Mouse (Mus musculus) liver, embryonic 12.5 days (tissue): ENCODE results near the gene Fbxo6. TPM values are rescaled to one million over a fixed set of nuclear protein-coding genes. Genes with fewer than 3 reads are reported as not detected.

ENCODE experiments used
- ATAC-seq: fragments of 200-750 bp; cut with Nextera tagmentation; 2 replicates; pipeline ENCODE4 v1.8.0; 2017; ENCODE audit warnings: moderate number of reproducible peaks, mild to moderate bottlenecking, moderate library complexity
- H3K27ac ChIP-seq: fragments of 300-500 bp; sonication (generic); 2 replicates; pipeline ENCODE4 v1.5.1; 2016; ENCODE audit warnings: mild to moderate bottlenecking
- H3K27me3 ChIP-seq: fragments of 300-500 bp; sonication (generic); replicated peaks from 2 replicates; pipeline ENCODE4 v1.6.1; 2016; ENCODE audit warnings: mild to moderate bottlenecking, moderate library complexity
- H3K36me3 ChIP-seq: fragments of 300-500 bp; sonication (generic); 2 replicates; pipeline ENCODE4 v1.6.1; 2016; ENCODE audit warnings: mild to moderate bottlenecking, moderate library complexity
- H3K4me1 ChIP-seq: fragments of 300-500 bp; sonication (generic); 2 replicates; pipeline ENCODE4 v1.6.1; 2016
- H3K4me2 ChIP-seq: fragments of 300-500 bp; sonication (generic); 2 replicates; pipeline ENCODE4 v1.6.1; 2016; ENCODE audit warnings: mild to moderate bottlenecking, moderate library complexity
- H3K4me3 ChIP-seq: fragments of 300-500 bp; sonication (generic); 2 replicates; pipeline ENCODE4 v1.5.1; 2016; ENCODE audit warnings: mild to moderate bottlenecking, moderate library complexity
- H3K9ac ChIP-seq: fragments of 300-500 bp; sonication (generic); 2 replicates; pipeline ENCODE4 v1.6.1; 2016; ENCODE audit warnings: mild to moderate bottlenecking, moderate library complexity
- H3K9me3 ChIP-seq: fragments of 300-500 bp; sonication (generic); replicated peaks from 2 replicates; pipeline ENCODE4 v1.6.1; 2016; ENCODE audit warnings: mild to moderate bottlenecking, moderate library complexity
- WGBS: fragments of 180-500 bp; shearing (Covaris S2); methylation state at CpG from one replicate; pipeline ENCODE4 v1.1.7; 2016; ENCODE audit not compliant: insufficient replicate concordance; 5-methylcytosine and 5-hydroxymethylcytosine counted together
- polyA plus RNA-seq: library from polyadenylated mRNA; unstranded; fragments of >200 nt; fragmentation: Nextera tagmentation; extraction: Ambion mirVana; gene quantifications from 2 replicates; pipeline ENCODE4 v1.2.1, GENCODE M21; 2016

Gene Fbxo6
- polyA plus RNA-seq, 1 experiment from 2014 or later = 28.7 TPM

DNA sequence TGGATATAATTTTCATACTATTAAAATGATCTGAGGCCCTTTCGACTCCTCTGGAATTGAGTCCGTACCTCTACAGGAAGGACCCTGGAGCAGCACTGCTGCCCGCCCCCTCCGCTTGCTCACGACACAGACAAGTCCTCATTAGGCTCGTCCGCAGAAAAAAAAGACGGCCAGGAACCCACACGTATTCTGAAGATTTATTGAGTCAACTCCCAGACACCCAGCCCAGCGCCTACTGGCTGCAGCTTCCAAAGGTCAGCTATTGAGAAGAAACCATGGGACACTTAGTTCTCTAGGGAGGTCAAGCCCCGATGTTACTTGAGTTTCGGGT lies 12.2 kb downstream of the Fbxo6 start:
- Histone ChIP-seq H3K9me3 (no peaks in the 10 kb centered on the region), H3K4me1 (peaks cover 16% of the 10 kb centered on the region), H3K4me2 (peak overlapping the region; percentile 87), H3K36me3 (peaks cover 6% of the 10 kb centered on the region), H3K9ac (peak overlapping the region; percentile 69), H3K27me3 (peaks cover 39% of the 10 kb centered on the region), H3K27ac (peak overlapping the region; percentile 75; the same call in 1 of the 2 replicates), H3K4me3 (peak overlapping the region; percentile 73)
- under 1% methylated on average over 12 of the region's 12 CpGs for WGBS
- peak; percentile 8 for ATAC-seq

- peaks cover 58% of the 10 kb centered on the region for H3K27me3 ChIP-seq
- no peaks in the 10 kb centered on the region for H3K36me3 ChIP-seq
- H3K4me2 ChIP-seq = no peak overlapping the region
- H3K9ac ChIP-seq = no peak overlapping the region
- no peak overlapping the region for H3K4me3 ChIP-seq
- no peak for ATAC-seq
- H3K27ac ChIP-seq = no peak overlapping the region
- 54% methylated on average over 8 of the region's 8 CpGs for WGBS
- peaks cover 16% of the 10 kb centered on the region for H3K4me1 ChIP-seq
- H3K9me3 ChIP-seq = no peaks in the 10 kb centered on the region
Observed at GRCm38 (mm10) chr4:148137503-148137902, 14.4 kb downstream of the Fbxo6 start.

- Histone ChIP-seq H3K27ac (no peak overlapping the region), H3K27me3 (peaks cover 84% of the 10 kb centered on the region), H3K36me3 (no peaks in the 10 kb centered on the region), H3K9me3 (no peaks in the 10 kb centered on the region), H3K4me2 (no peak overlapping the region), H3K9ac (no peak overlapping the region), H3K4me1 (peaks cover 18% of the 10 kb centered on the region), H3K4me3 (no peak overlapping the region)
- WGBS = 19% methylated on average over 8 of the region's 8 CpGs
- no peak for ATAC-seq
Observed at GRCm38 (mm10) chr4:148134988-148135387, 17.0 kb downstream of the Fbxo6 start.

GRCm38 (mm10) chr4:148131497-148132081 lies 20.4 kb downstream of the Fbxo6 start:
- Histone ChIP-seq H3K27me3 (peaks cover 89% of the 10 kb centered on the region), H3K4me3 (peak overlapping the region; percentile 2; the same call in 1 of the 2 replicates), H3K9ac (no peak overlapping the region), H3K4me2 (peak overlapping the region; percentile 70), H3K36me3 (no peaks in the 10 kb centered on the region), H3K27ac (no peak overlapping the region), H3K9me3 (no peaks in the 10 kb centered on the region), H3K4me1 (peaks cover 9% of the 10 kb centered on the region)
- no peak for ATAC-seq
- 3% methylated on average over 21 of the region's 21 CpGs for WGBS

- Histone ChIP-seq H3K27me3 (peaks cover 92% of the 10 kb centered on the region), H3K9ac (peak within 1 kb of the TSS; percentile 45; the same call in 1 of the 2 replicates), H3K4me3 (peak within 1 kb of the TSS; percentile 51), H3K27ac (no peak within 1 kb of the TSS), H3K4me2 (peak within 1 kb of the TSS; percentile 70), H3K36me3 (no peaks in the 10 kb centered on the region), H3K4me1 (peaks cover 9% of the 10 kb centered on the region), H3K9me3 (no peaks in the 10 kb centered on the region)
- peak; percentile 64; the same call in 1 of the 2 replicates for ATAC-seq
- WGBS = 1% methylated on average over 83 of the region's 87 CpGs
Observed at GRCm38 (mm10) chr4:148130561-148131413, 21.2 kb downstream of the Fbxo6 start, which contains the start of gene Draxin. Draxin (minus strand) TSS chr4:148130698.

DNA sequence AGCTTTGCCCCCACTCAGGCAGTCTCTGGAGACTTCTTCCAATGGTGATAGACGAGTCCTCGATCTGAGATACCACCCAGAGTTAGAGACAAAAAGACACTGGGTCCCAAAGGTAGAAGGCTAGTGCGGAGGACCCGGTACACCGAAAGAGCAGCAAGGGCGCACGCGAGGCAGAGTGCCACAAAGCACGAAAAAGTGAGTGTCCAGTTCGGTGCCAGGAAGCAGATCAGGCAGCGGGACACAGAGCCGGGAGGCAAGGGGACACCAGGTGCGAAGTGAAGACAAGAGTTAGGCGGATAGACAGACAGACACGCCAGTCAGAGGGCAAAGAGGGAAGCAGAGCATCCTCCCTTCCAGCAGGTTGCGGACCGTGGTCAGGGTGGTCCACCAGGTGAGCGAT lies 21.8 kb downstream of the Fbxo6 start, which contains the start of gene Mad2l2:
Mad2l2 (plus strand) TSS at position 252 of the 400 bp plus-strand sequence.
- Histone ChIP-seq H3K9ac (peak within 1 kb of the TSS; percentile 45; the same call in 1 of the 2 replicates), H3K27me3 (peaks cover 95% of the 10 kb centered on the region), H3K9me3 (no peaks in the 10 kb centered on the region), H3K4me3 (peak within 1 kb of the TSS; percentile 51), H3K4me2 (peak within 1 kb of the TSS; percentile 70), H3K27ac (no peak within 1 kb of the TSS), H3K36me3 (no peaks in the 10 kb centered on the region), H3K4me1 (peaks cover 9% of the 10 kb centered on the region)
- 4% methylated on average over 18 of the region's 18 CpGs for WGBS
- ATAC-seq = no peak

DNA sequence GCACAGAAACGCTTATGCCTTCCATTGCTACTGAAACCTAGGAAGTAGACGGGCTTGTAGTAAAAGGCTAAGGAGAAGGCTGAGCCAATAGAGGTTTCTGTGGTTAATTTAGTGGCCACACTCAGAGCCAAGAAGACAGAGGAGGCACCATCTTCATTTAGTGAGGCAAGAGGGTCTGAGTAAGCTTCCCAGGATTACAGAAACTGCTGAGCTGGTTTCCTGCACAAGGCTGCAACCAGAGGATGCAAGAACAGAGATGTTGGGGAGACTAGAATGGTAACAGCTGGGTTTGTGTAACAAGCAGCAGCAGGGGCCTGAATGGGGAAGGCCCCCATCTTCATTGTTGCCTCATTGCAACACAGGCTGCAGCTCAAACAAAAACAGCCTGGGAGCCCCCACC lies 23.3 kb downstream of the Fbxo6 start:
- whole genome bisulfite sequencing = 27% methylated on average over 2 of the region's 2 CpGs
- Histone ChIP-seq H3K9ac (no peak overlapping the region), H3K4me3 (no peak overlapping the region), H3K27me3 (peaks cover 96% of the 10 kb centered on the region), H3K36me3 (no peaks in the 10 kb centered on the region), H3K4me1 (peaks cover 9% of the 10 kb centered on the region), H3K9me3 (no peaks in the 10 kb centered on the region), H3K4me2 (no peak overlapping the region), H3K27ac (no peak overlapping the region)
- ATAC-seq = no peak

DNA sequence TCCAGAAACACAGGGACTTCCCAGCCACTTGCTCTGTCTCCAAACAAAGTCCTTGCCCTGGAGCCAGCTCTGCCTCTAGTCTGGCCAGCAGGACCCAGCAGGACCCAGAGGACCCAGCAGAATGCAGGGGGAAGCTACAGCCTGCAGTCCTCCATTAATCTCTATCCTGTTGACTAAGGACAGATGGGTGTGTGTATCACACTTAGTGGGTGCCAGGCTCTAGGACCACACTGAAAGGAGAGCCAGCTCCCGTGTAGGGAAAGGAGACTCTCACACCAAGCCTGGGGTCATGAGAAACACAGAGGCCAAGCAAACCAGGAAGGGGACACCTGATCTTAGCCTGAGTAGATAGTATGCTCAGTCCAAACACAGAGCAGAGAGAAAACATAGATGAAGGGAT lies 23.7 kb downstream of the Fbxo6 start:
- Histone ChIP-seq H3K27me3 (peaks cover 95% of the 10 kb centered on the region), H3K4me3 (no peak overlapping the region), H3K4me1 (peaks cover 9% of the 10 kb centered on the region), H3K4me2 (no peak overlapping the region), H3K27ac (no peak overlapping the region), H3K9me3 (no peaks in the 10 kb centered on the region), H3K36me3 (no peaks in the 10 kb centered on the region), H3K9ac (no peak overlapping the region)
- WGBS = 42% methylated on average over 1 of the region's 1 CpGs
- ATAC-seq = no peak

- no peaks in the 10 kb centered on the region for H3K36me3 ChIP-seq
- 56% methylated on average over 3 of the region's 3 CpGs for WGBS
- H3K27me3 ChIP-seq = peaks cover 60% of the 10 kb centered on the region
- no peak overlapping the region for H3K4me3 ChIP-seq
- ATAC-seq = no peak
- no peaks in the 10 kb centered on the region for H3K4me1 ChIP-seq
- H3K27ac ChIP-seq = no peak overlapping the region
- no peaks in the 10 kb centered on the region for H3K9me3 ChIP-seq
- no peak overlapping the region for H3K4me2 ChIP-seq
- no peak overlapping the region for H3K9ac ChIP-seq
Observed at GRCm38 (mm10) chr4:148122694-148123066, 29.3 kb downstream of the Fbxo6 start.

GRCm38 (mm10) chr4:148121982-148122693 lies 29.8 kb downstream of the Fbxo6 start:
- H3K27me3 ChIP-seq = peaks cover 56% of the 10 kb centered on the region
- WGBS = 44% methylated on average over 5 of the region's 6 CpGs
- H3K9ac ChIP-seq = no peak overlapping the region
- no peaks in the 10 kb centered on the region for H3K36me3 ChIP-seq
- no peak overlapping the region for H3K4me3 ChIP-seq
- no peak overlapping the region for H3K27ac ChIP-seq
- H3K9me3 ChIP-seq = no peaks in the 10 kb centered on the region
- H3K4me1 ChIP-seq = no peaks in the 10 kb centered on the region
- no peak overlapping the region for H3K4me2 ChIP-seq
- ATAC-seq = no peak

DNA sequence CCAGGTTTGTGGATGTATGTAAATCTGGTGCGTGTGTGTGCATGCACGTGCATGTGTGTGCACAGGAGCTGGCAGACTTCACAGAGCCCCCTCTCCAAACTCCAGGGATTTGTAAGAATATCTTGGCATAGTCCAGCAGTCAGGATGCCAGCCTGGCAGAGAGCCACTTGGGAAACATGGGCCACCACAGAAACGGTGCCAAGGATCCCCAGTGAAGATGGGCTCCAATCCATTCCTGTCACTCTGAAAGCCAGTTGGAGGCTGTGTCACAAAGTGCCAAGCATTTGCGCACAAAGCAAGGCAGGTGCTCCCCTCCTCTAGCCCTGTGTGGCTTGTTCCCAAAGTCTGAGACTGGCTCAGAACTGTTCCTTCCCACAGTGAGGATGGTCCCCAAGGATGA lies 30.6 kb downstream of the Fbxo6 start:
- Histone ChIP-seq H3K9me3 (0 out of 2 replicates have a peak, but pooled peaks cover 3% of the 10 kb centered on the region), H3K27ac (no peak overlapping the region), H3K4me3 (no peak overlapping the region), H3K9ac (no peak overlapping the region), H3K4me1 (no peaks in the 10 kb centered on the region), H3K36me3 (no peaks in the 10 kb centered on the region), H3K4me2 (no peak overlapping the region), H3K27me3 (peaks cover 49% of the 10 kb centered on the region)
- no peak for ATAC-seq
- 69% methylated on average over 4 of the region's 4 CpGs for WGBS

GRCm38 (mm10) chr4:148120555-148120954 lies 31.4 kb downstream of the Fbxo6 start:
- no peak overlapping the region for H3K27ac ChIP-seq
- peaks cover 2% of the 10 kb centered on the region; the same call in 1 of the 2 replicates for H3K4me1 ChIP-seq
- no peak for ATAC-seq
- no peak overlapping the region for H3K4me2 ChIP-seq
- H3K36me3 ChIP-seq = no peaks in the 10 kb centered on the region
- 70% methylated on average over 9 of the region's 9 CpGs for WGBS
- 0 out of 2 replicates have a peak, but pooled peaks cover 3% of the 10 kb centered on the region for H3K9me3 ChIP-seq
- H3K9ac ChIP-seq = no peak overlapping the region
- H3K4me3 ChIP-seq = no peak overlapping the region
- peaks cover 44% of the 10 kb centered on the region for H3K27me3 ChIP-seq
